Mouse (Mus musculus): ENCODE data around the gene Limd2. TPM values are rescaled to one million over a fixed set of nuclear protein-coding genes. Genes with fewer than 3 reads are reported as not detected.

Gene Limd2
- polyA plus RNA-seq, 1 experiment from 2014 or later: 229 TPM

GRCm38 (mm10) chr11:106158930-106159215 lies 1.8 kb downstream of the Limd2 start:
- Histone ChIP-seq H3K4me2 (peak overlapping the region; percentile 93), H3K9ac (peak overlapping the region; percentile 93), H3K4me3 (ENCODE audit: low read depth, low read length) (peak overlapping the region; percentile 85), H3K27ac (ENCODE audit: low read depth) (peak overlapping the region; percentile 93), H3K4me1 (ENCODE audit: insufficient read depth) (no peaks in the 10 kb centered on the region), H3K9me3 (ENCODE audit: low read depth, low read length) (no peaks in the 10 kb centered on the region), H3K36me3 (ENCODE audit: insufficient read depth) (peaks cover 51% of the 10 kb centered on the region), H3K27me3 (ENCODE audit: insufficient read depth, low read length) (no peaks in the 10 kb centered on the region)
- DNase-seq (no peak), ATAC-seq (ENCODE audit: insufficient read depth) (peak; percentile 9)
- 32% methylated on average over 9 of the region's 9 CpGs for WGBS
- no peak for TF ChIP-seq CTCF (IDR thresholded peaks at IDR 0.05; ENCODE audit: low read depth)

- no peak for ATAC-seq (ENCODE audit: insufficient read depth)
- WGBS: 59% methylated on average over 14 of the region's 14 CpGs
- peak; percentile 43 for TF ChIP-seq CTCF (IDR thresholded peaks at IDR 0.05; ENCODE audit: low read depth)
- no peaks in the 10 kb centered on the region for H3K27me3 ChIP-seq (ENCODE audit: insufficient read depth, low read length)
- peak overlapping the region; percentile 93 for H3K9ac ChIP-seq
- H3K9me3 ChIP-seq (ENCODE audit: low read depth, low read length): no peaks in the 10 kb centered on the region
- DNase-seq: peak; percentile 28
- H3K36me3 ChIP-seq (ENCODE audit: insufficient read depth): peaks cover 53% of the 10 kb centered on the region
- peak overlapping the region; percentile 93 for H3K4me2 ChIP-seq
- H3K4me1 ChIP-seq (ENCODE audit: insufficient read depth): no peaks in the 10 kb centered on the region
- peak overlapping the region; percentile 93 for H3K27ac ChIP-seq (ENCODE audit: low read depth)
- peak overlapping the region; percentile 85 for H3K4me3 ChIP-seq (ENCODE audit: low read depth, low read length)
These were observed 2.4 kb downstream of the Limd2 start for GRCm38 (mm10) chr11:106158081-106158929.

GRCm38 (mm10) chr11:106157154-106157553 lies 3.5 kb downstream of the Limd2 start:
- peaks cover 64% of the 10 kb centered on the region for H3K36me3 ChIP-seq (ENCODE audit: insufficient read depth)
- ATAC-seq (ENCODE audit: insufficient read depth): no peak
- no peak overlapping the region for H3K27ac ChIP-seq (ENCODE audit: low read depth)
- 81% methylated on average over 7 of the region's 7 CpGs for WGBS
- H3K27me3 ChIP-seq (ENCODE audit: insufficient read depth, low read length): no peaks in the 10 kb centered on the region
- H3K9ac ChIP-seq: no peak overlapping the region
- no peaks in the 10 kb centered on the region for H3K4me1 ChIP-seq (ENCODE audit: insufficient read depth)
- H3K9me3 ChIP-seq (ENCODE audit: low read depth, low read length): no peaks in the 10 kb centered on the region
- no peak for DNase-seq
- no peak overlapping the region for H3K4me3 ChIP-seq (ENCODE audit: low read depth, low read length)
- TF ChIP-seq CTCF (IDR thresholded peaks at IDR 0.05; ENCODE audit: low read depth): no peak
- H3K4me2 ChIP-seq: no peak overlapping the region

- Histone ChIP-seq H3K9me3 (ENCODE audit: low read depth, low read length) (no peaks in the 10 kb centered on the region), H3K36me3 (ENCODE audit: insufficient read depth) (peaks cover 73% of the 10 kb centered on the region)
- no peak for TF ChIP-seq CTCF (IDR thresholded peaks at IDR 0.05; ENCODE audit: low read depth)
These were observed 4.4 kb downstream of the Limd2 start for GRCm38 (mm10) chr11:106156257-106156656.

GRCm38 (mm10) chr11:106155761-106156160 lies 4.9 kb downstream of the Limd2 start:
- 52% methylated on average over 3 of the region's 3 CpGs for WGBS
- H3K9me3 ChIP-seq (ENCODE audit: low read depth, low read length): no peaks in the 10 kb centered on the region
- no peaks in the 10 kb centered on the region for H3K4me1 ChIP-seq (ENCODE audit: insufficient read depth)
- H3K4me2 ChIP-seq: no peak overlapping the region
- H3K27me3 ChIP-seq (ENCODE audit: insufficient read depth, low read length): no peaks in the 10 kb centered on the region
- H3K9ac ChIP-seq: no peak overlapping the region
- TF ChIP-seq CTCF (IDR thresholded peaks at IDR 0.05; ENCODE audit: low read depth): no peak
- no peak for DNase-seq
- ATAC-seq (ENCODE audit: insufficient read depth): no peak
- peaks cover 78% of the 10 kb centered on the region for H3K36me3 ChIP-seq (ENCODE audit: insufficient read depth)
- no peak overlapping the region for H3K27ac ChIP-seq (ENCODE audit: low read depth)
- H3K4me3 ChIP-seq (ENCODE audit: low read depth, low read length): no peak overlapping the region

More at GRCm38 (mm10) chr11:106156257-106156656, 4.4 kb downstream of the Limd2 start:
- H3K9ac ChIP-seq: no peak overlapping the region
- 70% methylated on average over 1 of the region's 1 CpGs for WGBS
- no peak for DNase-seq
- H3K4me1 ChIP-seq (ENCODE audit: insufficient read depth): no peaks in the 10 kb centered on the region
- H3K4me3 ChIP-seq (ENCODE audit: low read depth, low read length): no peak overlapping the region
- H3K4me2 ChIP-seq: no peak overlapping the region
- no peak overlapping the region for H3K27ac ChIP-seq (ENCODE audit: low read depth)
- ATAC-seq (ENCODE audit: insufficient read depth): no peak
- no peaks in the 10 kb centered on the region for H3K27me3 ChIP-seq (ENCODE audit: insufficient read depth, low read length)

GRCm38 (mm10) chr11:106154770-106155169 lies 5.9 kb downstream of the Limd2 start:
- Histone ChIP-seq H3K9ac (no peak overlapping the region), H3K36me3 (ENCODE audit: insufficient read depth) (peaks cover 88% of the 10 kb centered on the region), H3K4me2 (no peak overlapping the region), H3K4me3 (ENCODE audit: low read depth, low read length) (no peak overlapping the region), H3K9me3 (ENCODE audit: low read depth, low read length) (no peaks in the 10 kb centered on the region), H3K27ac (ENCODE audit: low read depth) (no peak overlapping the region), H3K27me3 (ENCODE audit: insufficient read depth, low read length) (no peaks in the 10 kb centered on the region), H3K4me1 (ENCODE audit: insufficient read depth) (no peaks in the 10 kb centered on the region)
- WGBS: 65% methylated on average over 2 of the region's 2 CpGs
- TF ChIP-seq CTCF (IDR thresholded peaks at IDR 0.05; ENCODE audit: low read depth): no peak
- DNase-seq (no peak), ATAC-seq (ENCODE audit: insufficient read depth) (no peak)

DNA sequence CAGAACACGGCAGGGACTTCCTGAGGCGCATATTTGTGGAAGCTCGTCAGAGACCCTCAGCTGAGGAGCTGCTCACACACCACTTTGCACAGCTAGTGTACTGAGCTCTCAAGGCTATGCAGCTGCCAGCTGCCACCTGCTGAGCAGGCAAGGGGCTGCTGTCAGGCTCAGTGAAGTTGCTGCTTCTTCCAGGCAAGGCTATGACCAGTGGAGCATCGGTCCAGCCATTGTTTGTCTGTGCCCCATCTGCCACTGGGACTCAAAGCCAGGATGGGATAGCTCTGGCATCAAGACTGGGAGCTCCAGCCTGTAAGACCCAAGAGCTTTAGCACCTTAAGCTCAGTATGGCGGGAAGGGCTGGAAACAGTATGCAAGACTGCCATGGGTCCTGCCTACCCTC lies 6.6 kb downstream of the Limd2 start:
- Histone ChIP-seq H3K27ac (ENCODE audit: low read depth) (no peak overlapping the region), H3K4me1 (ENCODE audit: insufficient read depth) (no peaks in the 10 kb centered on the region), H3K9me3 (ENCODE audit: low read depth, low read length) (no peaks in the 10 kb centered on the region), H3K9ac (no peak overlapping the region), H3K4me3 (ENCODE audit: low read depth, low read length) (no peak overlapping the region), H3K36me3 (ENCODE audit: insufficient read depth) (peaks cover 95% of the 10 kb centered on the region), H3K27me3 (ENCODE audit: insufficient read depth, low read length) (no peaks in the 10 kb centered on the region), H3K4me2 (no peak overlapping the region)
- DNase-seq: no peak
- WGBS: 76% methylated on average over 5 of the region's 5 CpGs
- ATAC-seq (ENCODE audit: insufficient read depth): no peak
- TF ChIP-seq CTCF (IDR thresholded peaks at IDR 0.05; ENCODE audit: low read depth): no peak
